Mouse (Mus musculus): ENCODE measurements at regions not wholly inside any gene's neighbourhood (a gene's known extent, or its start where the extent isn't known, plus 50 kb on each side); places are given as distances from the start of the nearest gene placed in this dataset.

GRCm38 (mm10) chr13:5628124-5628523, 233.2 kb upstream of the Klf6 start:
- WGBS: 36% methylated on average over 2 of the region's 2 CpGs
- Histone ChIP-seq H3K4me3 (ENCODE audit: low read depth, low read length) (no peak overlapping the region), H3K27ac (ENCODE audit: low read depth) (no peak overlapping the region), H3K27me3 (ENCODE audit: insufficient read depth, low read length) (no peaks in the 10 kb centered on the region), H3K36me3 (ENCODE audit: insufficient read depth) (no peaks in the 10 kb centered on the region), H3K9me3 (ENCODE audit: low read depth, low read length) (no peaks in the 10 kb centered on the region), H3K4me2 (no peak overlapping the region), H3K9ac (no peak overlapping the region), H3K4me1 (ENCODE audit: insufficient read depth) (no peaks in the 10 kb centered on the region)
- DNase-seq (peak; percentile 10), ATAC-seq (ENCODE audit: insufficient read depth) (no peak)
- TF ChIP-seq CTCF (IDR thresholded peaks at IDR 0.05; ENCODE audit: low read depth): no peak

GRCm38 (mm10) chr13:5634960-5635359, 226.3 kb upstream of the Klf6 start:
- H3K9me3 ChIP-seq (ENCODE audit: low read depth, low read length): no peaks in the 10 kb centered on the region
- H3K27ac ChIP-seq (ENCODE audit: low read depth): no peak overlapping the region
- H3K9ac ChIP-seq: no peak overlapping the region
- WGBS: 78% methylated on average over 2 of the region's 2 CpGs
- ATAC-seq (ENCODE audit: insufficient read depth) (no peak), DNase-seq (no peak)
- no peak for TF ChIP-seq CTCF (IDR thresholded peaks at IDR 0.05; ENCODE audit: low read depth)
- no peak overlapping the region for H3K4me3 ChIP-seq (ENCODE audit: low read depth, low read length)
- H3K4me2 ChIP-seq: no peak overlapping the region
- H3K4me1 ChIP-seq (ENCODE audit: insufficient read depth): no peaks in the 10 kb centered on the region
- H3K36me3 ChIP-seq (ENCODE audit: insufficient read depth): no peaks in the 10 kb centered on the region
- H3K27me3 ChIP-seq (ENCODE audit: insufficient read depth, low read length): no peaks in the 10 kb centered on the region

- Histone ChIP-seq H3K4me2 (no peak overlapping the region), H3K27me3 (ENCODE audit: insufficient read depth, low read length) (no peaks in the 10 kb centered on the region), H3K36me3 (ENCODE audit: insufficient read depth) (no peaks in the 10 kb centered on the region), H3K9me3 (ENCODE audit: low read depth, low read length) (no peaks in the 10 kb centered on the region), H3K27ac (ENCODE audit: low read depth) (no peak overlapping the region), H3K4me1 (ENCODE audit: insufficient read depth) (no peaks in the 10 kb centered on the region), H3K4me3 (ENCODE audit: low read depth, low read length) (no peak overlapping the region), H3K9ac (no peak overlapping the region)
- DNase-seq: no peak
- no peak for TF ChIP-seq CTCF (IDR thresholded peaks at IDR 0.05; ENCODE audit: low read depth)
- no peak for ATAC-seq (ENCODE audit: insufficient read depth)
- WGBS: 86% methylated on average over 7 of the region's 7 CpGs
These were observed 219.4 kb upstream of the Klf6 start for GRCm38 (mm10) chr13:5641743-5642510.

DNA sequence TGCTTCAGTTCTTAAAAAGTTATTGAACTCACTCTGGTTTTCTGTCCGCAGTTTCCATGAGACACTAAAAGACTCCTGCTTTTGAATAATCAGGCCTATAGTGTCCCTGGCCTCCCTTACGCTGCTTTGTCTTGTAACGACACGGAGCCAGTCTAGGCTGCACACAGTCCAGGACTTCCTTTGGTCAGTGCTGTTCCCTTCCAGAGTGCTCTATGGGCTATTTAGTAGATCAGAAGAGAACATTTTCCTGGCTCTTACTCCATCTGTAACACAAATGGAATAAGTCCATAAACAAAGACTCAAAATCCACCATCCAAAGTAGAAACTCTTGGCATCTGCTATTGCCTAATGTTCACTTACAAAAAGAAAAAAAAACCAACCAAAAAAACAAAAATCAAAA, 213.0 kb upstream of the Klf6 start:
- Histone ChIP-seq H3K4me1 (ENCODE audit: insufficient read depth) (no peaks in the 10 kb centered on the region), H3K4me3 (ENCODE audit: low read depth, low read length) (no peak overlapping the region)
- WGBS: 88% methylated on average over 4 of the region's 4 CpGs

GRCm38 (mm10) chr13:5657556-5657955, 203.7 kb upstream of the Klf6 start:
- no peak overlapping the region for H3K4me3 ChIP-seq (ENCODE audit: low read depth, low read length)
- peak; percentile 31 for DNase-seq
- no peak overlapping the region for H3K9ac ChIP-seq
- no peak overlapping the region for H3K27ac ChIP-seq (ENCODE audit: low read depth)
- no peaks in the 10 kb centered on the region for H3K36me3 ChIP-seq (ENCODE audit: insufficient read depth)
- TF ChIP-seq CTCF (IDR thresholded peaks at IDR 0.05; ENCODE audit: low read depth): no peak
- no peak overlapping the region for H3K4me2 ChIP-seq
- ATAC-seq (ENCODE audit: insufficient read depth): no peak
- H3K4me1 ChIP-seq (ENCODE audit: insufficient read depth): no peaks in the 10 kb centered on the region
- WGBS: 29% methylated on average over 5 of the region's 5 CpGs
- no peaks in the 10 kb centered on the region for H3K9me3 ChIP-seq (ENCODE audit: low read depth, low read length)
- H3K27me3 ChIP-seq (ENCODE audit: insufficient read depth, low read length): no peaks in the 10 kb centered on the region

More for the DNA sequence above, 213.0 kb upstream of the Klf6 start:
- Histone ChIP-seq H3K9ac (no peak overlapping the region), H3K27ac (ENCODE audit: low read depth) (no peak overlapping the region), H3K4me2 (no peak overlapping the region), H3K36me3 (ENCODE audit: insufficient read depth) (no peaks in the 10 kb centered on the region), H3K27me3 (ENCODE audit: insufficient read depth, low read length) (no peaks in the 10 kb centered on the region), H3K9me3 (ENCODE audit: low read depth, low read length) (no peaks in the 10 kb centered on the region)
- ATAC-seq (ENCODE audit: insufficient read depth) (no peak), DNase-seq (peak; percentile 4)
- no peak for TF ChIP-seq CTCF (IDR thresholded peaks at IDR 0.05; ENCODE audit: low read depth)

GRCm38 (mm10) chr13:5666235-5667007, 194.9 kb upstream of the Klf6 start:
- no peaks in the 10 kb centered on the region for H3K9me3 ChIP-seq (ENCODE audit: low read depth, low read length)
- H3K27me3 ChIP-seq (ENCODE audit: insufficient read depth, low read length): no peaks in the 10 kb centered on the region
- WGBS: 62% methylated on average over 3 of the region's 3 CpGs
- DNase-seq (peak; percentile 10), ATAC-seq (ENCODE audit: insufficient read depth) (no peak)
- TF ChIP-seq CTCF (IDR thresholded peaks at IDR 0.05; ENCODE audit: low read depth): no peak
- no peaks in the 10 kb centered on the region for H3K36me3 ChIP-seq (ENCODE audit: insufficient read depth)
- H3K27ac ChIP-seq (ENCODE audit: low read depth): no peak overlapping the region
- H3K4me1 ChIP-seq (ENCODE audit: insufficient read depth): no peaks in the 10 kb centered on the region
- no peak overlapping the region for H3K4me3 ChIP-seq (ENCODE audit: low read depth, low read length)
- no peak overlapping the region for H3K9ac ChIP-seq
- H3K4me2 ChIP-seq: no peak overlapping the region

- TF ChIP-seq CTCF (IDR thresholded peaks at IDR 0.05; ENCODE audit: low read depth): no peak
- no peaks in the 10 kb centered on the region for H3K4me1 ChIP-seq (ENCODE audit: insufficient read depth)
- no peak for ATAC-seq (ENCODE audit: insufficient read depth)
- H3K4me3 ChIP-seq (ENCODE audit: low read depth, low read length): no peak overlapping the region
- no peak overlapping the region for H3K4me2 ChIP-seq
- H3K27me3 ChIP-seq (ENCODE audit: insufficient read depth, low read length): no peaks in the 10 kb centered on the region
- no peaks in the 10 kb centered on the region for H3K9me3 ChIP-seq (ENCODE audit: low read depth, low read length)
- no peaks in the 10 kb centered on the region for H3K36me3 ChIP-seq (ENCODE audit: insufficient read depth)
- H3K9ac ChIP-seq: no peak overlapping the region
- WGBS: 63% methylated on average over 1 of the region's 1 CpGs
- H3K27ac ChIP-seq (ENCODE audit: low read depth): no peak overlapping the region
- DNase-seq: no peak
These were observed 185.6 kb upstream of the Klf6 start for GRCm38 (mm10) chr13:5675668-5676067.

All from lung, embryonic 14.5 days (tissue).